Mouse (Mus musculus) heart, adult 8-10 months (tissue): ENCODE measurements around the gene Ifitm2. TPM values are rescaled to one million over a fixed set of nuclear protein-coding genes. Genes with fewer than 3 reads are reported as not detected.
A peak's percentile ranks its signal among the peaks of the same experiment; 100 is the strongest.
"Not testable (repeated sequence)": the region's sequence is repeated elsewhere in the genome, so short reads cannot be mapped to it uniquely, and the experiment has no call there.

Experiments used
- DNase-seq: peaks from one replicate; pipeline ENCODE4 v3.0.0; 2022; ENCODE audit warnings: low spot score
- total RNA-seq, 4 experiments: library from RNA; stranded (reverse); gene quantifications; 2 replicates each; pipeline ENCODE4 v1.2.4; 2022

Gene Ifitm2
- total RNA-seq, result 100 to 1,000 TPM in 1 of 4 experiments, 10 to 100 TPM in 3; 86.2 to 101 (median 90.3) TPM

GRCm38 (mm10) chr7:140955758-140956555, at the start of gene Ifitm2, which contains the start of gene Gm45717:
Gene Ifitm2 (minus strand): TSS chr7:140955987.
Gene Gm45717 (minus strand): TSS chr7:140955937.
- peak; percentile 97 for DNase-seq

DNA sequence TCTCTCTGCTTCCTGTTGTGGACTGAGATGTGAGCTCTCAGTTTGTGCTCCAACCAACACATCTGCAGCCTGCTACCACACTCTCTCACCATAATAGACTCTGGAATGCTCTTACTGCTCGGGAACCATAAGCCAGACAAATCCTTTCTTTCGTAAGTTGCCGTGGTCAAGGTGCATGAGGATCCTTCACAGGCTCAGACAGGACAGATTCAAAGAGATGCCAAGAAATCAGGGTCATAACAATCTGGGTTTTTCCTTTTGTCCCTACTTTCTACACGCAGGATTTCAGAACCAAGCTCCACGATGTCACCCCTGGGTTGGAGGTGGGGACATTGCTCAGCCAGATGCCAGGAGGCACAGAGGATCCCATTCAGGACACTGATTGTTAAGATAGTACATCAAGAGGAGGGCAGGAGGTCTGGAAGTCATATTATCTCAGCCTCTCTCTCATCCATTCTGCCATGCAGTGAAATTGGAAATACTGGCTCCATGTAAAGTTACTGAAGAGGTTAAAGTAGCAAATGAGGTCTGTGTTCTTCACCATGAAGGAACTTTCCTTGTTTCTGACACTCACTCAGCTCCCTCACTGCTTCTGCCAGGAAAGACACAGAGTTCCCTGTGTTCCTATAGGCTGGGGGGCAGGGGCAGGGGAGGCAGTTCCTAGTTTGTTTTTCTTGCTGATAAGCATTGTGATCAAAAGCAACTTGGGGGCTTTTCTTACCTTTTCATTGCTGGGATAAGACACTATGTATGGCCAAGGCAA, 47.6 kb upstream of the Ifitm2 start:
- DNase-seq, result no peak

- DNase-seq, result no peak
Observed at GRCm38 (mm10) chr7:141000881-141001708, 45.3 kb upstream of the Ifitm2 start.

- DNase-seq, result no peak
Observed at GRCm38 (mm10) chr7:140998853-140999700, 43.3 kb upstream of the Ifitm2 start.

- no peak for DNase-seq
Observed at GRCm38 (mm10) chr7:140997817-140998216, 42.0 kb upstream of the Ifitm2 start.

DNA sequence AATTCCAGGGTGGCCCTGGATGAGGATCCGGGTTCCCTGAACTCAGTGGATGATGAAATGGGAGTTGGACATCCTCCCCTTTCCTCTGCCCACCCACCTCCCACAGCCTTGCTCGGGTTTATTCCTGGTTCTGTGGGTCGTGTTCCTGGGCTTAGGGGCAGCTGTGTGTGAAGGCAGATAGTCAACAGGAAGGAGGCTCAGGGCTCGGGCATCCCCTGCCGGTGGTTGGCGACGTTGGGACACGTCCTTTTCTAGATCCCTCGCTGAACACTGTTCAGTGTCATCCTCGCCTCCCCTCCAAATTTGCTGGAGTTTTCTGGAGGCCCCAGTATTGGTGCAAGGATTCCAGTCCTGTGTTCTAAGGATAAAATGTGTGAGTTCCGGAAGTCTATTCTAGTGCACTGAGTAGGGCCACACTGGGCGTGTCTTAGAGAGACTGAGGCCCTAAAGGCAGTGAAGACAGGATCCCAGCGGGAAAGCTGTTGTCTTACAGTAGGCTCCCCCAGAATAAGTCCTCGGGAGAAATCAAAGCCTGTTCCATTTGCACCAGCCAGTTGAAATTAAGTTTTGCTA, 35.4 kb upstream of the Ifitm2 start:
- DNase-seq, result no peak

- DNase-seq, result no peak
Observed at GRCm38 (mm10) chr7:140990622-140991021, 34.8 kb upstream of the Ifitm2 start.

DNA sequence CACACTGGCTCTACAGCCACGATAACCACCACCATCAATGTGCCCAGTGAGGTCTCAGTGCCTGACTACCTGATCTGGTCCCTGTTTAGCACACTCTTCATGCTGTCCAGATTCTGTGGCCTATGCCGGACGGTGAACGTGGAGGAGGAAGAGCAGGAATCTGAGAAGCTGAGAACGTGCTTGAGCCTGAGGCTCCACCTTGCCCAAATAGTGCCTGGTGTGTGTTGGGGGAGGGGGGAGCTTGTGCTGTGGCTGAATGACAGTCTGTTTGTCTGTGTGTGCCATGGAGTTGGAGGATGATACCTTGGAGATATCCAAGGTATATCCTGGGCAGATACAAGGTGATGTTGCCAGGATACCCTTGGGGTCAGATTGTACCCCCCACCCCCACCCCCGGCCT, 34.4 kb upstream of the Ifitm2 start:
- DNase-seq, result no peak

DNA sequence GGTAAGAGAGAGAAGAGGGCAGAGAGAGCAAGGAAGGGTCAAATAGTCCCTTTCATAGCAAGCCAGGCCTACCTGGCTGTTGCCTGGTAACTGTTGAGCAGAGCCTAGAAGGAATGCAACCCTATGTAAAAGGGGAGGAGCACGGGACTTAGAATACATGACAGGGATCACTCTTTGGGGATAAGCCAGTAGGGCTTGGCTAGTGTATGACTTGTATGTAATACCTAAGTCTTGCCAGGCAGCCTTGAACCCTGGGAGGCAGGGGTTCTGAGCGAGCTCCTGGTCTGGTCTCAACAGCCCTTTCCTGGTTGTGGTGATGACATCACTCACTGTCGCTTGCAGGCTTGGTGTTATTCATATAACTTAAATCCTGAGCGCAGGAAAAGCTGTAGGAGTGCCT, 33.2 kb upstream of the Ifitm2 start:
- DNase-seq, result no peak

DNA sequence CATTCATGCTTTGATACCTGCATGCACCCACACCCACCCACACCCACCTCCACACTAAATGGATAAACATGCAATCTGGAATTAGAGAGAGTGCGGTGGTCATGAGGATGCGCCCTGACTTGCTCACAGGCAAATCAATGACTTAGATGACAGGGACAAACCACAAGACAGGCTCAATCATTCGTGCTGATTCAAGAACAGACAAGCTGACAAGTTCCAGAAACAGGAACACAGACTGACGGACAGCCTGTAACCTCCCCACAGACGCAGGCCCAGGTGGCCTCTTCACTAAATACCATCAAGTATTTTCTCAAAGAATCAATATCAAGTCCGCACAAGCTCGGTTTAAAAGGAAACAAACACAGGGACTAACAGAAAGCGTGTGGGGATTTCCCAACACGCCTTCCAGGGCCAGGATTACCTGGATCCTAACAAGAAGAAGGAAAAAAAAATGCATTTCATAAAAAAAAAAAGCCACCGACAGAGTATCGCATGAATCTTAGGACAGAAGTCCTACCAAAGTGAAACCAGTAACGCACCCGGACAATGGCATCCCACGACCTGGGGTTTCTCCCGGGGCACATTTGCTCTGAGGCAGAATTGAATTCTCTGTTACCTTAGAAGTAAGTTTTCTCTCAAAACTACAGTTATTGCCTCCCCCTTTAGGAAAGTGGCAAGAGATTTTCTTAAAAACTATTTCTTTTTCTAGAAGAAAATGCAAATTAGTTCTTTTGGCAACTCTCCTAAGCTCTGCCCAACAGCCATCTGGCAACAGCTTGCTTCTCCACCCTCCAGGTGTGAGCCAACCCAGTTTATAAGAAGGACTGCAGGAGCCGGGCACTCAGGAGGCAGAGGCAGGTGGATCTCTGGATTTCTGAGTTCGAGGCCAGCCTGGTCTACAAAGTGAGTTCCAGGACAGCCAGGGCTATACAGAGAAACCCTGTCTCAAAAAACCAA, 31.7 kb upstream of the Ifitm2 start:
- no peak for DNase-seq

DNA sequence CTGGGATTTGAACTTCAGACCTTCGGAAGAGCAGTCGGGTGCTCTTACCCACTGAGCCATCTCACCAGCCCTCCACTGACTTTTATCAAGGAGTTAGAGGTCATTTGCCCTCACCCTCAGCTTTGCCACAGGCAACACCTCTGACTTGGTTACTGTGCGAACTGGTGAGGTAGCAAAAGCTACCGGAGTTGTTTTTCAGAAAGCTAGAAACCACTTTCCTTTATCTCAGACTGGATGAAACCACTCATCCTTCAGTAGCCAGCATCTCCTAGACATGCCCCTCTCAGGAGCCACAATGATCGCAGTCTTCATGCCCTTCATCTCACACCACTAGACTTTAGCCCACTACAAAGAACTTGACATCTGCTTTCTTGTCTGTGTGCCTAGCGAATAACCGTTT, 27.2 kb upstream of the Ifitm2 start:
- DNase-seq, result no peak

- no peak for DNase-seq
Observed at GRCm38 (mm10) chr7:140981704-140982103, 25.9 kb upstream of the Ifitm2 start.

DNA sequence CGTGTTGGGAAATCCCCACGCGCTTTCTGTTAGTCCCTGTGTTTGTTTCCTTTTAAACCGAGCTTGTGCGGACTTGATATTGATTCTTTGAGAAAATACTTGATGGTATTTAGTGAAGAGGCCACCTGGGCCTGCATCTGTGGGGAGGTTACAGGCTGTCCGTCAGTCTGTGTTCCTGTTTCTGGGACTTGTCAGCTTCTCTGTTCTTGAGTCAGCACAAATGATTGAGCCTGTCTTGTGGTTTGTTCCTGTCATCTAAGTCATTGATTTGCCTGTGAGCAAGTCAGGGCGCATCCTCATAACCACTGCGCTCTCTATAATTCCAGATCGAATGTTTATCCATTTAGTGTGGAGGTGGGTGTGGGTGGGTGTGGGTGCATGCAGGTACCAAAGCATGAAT, 20.9 kb upstream of the Ifitm2 start:
- not testable (repeated sequence) for DNase-seq

DNA sequence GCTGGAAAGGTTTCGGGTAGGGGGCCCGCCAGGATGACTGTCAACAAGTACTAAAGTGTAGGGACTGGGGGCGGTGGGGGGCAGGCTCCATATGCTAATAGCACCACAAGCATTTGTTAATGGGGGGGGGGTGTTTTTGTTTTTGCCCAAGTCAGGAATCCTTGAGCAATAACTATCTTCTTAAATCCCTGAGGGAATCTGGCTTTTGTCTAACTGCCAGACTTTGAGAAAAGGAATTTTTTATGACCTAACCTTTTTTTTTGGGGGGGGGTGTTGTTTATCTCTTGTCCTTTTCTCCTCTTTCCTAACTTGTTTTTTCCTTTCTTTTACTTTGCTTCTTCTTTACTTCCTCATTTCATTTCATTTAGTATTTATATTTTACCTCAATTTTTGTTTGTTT, 19.7 kb upstream of the Ifitm2 start:
- DNase-seq, result no peak

- DNase-seq, result no peak
Observed at GRCm38 (mm10) chr7:140974940-140975339, 19.2 kb upstream of the Ifitm2 start.

DNA sequence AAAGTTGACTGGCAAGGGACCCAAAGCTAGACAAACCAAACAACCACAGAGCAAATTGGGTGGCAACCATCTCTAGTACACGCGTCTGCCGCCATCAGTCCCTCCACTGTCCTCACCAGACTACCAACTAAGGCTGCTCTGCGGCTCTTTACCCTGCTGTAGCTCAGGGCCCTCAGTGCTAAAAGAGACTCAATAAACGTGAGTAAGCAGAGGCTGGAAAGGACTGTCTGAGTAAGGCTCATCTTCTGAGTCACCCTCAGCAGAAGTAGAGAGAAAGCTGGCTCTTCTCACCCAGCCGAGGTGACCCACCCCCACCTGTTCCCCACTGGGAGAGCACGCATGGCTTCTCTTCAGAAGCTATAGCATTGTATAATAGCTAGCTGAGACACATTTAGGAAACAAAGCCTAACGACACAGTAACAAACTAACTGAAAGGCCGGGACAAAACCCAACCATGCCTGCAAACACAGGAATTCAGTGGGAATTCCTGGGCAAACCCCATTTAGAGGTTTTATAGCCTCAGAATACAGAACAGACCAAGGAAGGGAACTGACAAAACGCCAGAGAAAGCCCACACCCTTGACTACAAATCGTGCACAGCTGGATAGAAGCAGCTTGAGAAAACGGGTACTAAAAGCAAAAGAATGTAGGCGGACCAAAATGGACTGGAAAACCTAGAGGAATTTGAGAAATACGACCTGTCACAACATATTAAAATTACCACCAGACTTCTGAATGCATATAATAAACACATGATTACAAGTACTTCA, 17.8 kb upstream of the Ifitm2 start:
- DNase-seq, result no peak

DNA sequence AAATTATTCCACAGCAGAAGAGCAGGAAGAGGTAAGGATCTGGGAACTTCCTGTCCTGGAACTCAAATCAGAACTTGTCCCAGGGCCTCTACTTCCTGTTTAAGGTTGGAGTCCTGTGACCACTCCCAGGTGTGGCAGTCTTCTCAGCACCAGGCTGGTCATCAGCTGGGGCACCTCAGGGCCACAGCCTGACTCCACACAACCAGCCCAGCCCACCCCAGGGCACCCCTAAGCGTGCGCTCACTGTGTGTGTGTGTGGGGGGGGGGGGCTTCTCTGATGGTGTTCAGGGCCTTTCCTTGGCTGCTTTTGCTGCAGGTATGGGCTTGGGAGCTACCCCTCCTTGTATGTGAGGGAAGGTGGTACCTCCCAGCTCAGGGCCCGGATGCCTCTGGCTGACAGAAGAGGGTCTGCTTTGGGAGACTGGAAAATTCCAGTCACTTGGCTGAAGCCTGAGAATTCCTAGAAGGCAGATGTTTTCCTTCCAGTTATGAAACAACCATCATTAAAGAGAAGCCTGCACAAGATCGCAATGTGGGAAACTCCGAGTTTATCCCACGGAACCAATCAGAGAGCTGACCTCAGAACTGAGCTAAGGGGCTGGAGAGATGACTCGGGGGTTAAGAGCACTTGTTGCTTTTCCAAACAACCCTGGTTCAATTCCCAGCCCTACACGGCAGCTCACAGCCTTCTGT, 15.8 kb upstream of the Ifitm2 start:
- DNase-seq, result peak; percentile 56

- DNase-seq, result no peak
Observed at GRCm38 (mm10) chr7:140970931-140971330, 15.1 kb upstream of the Ifitm2 start.
